ENCODE assay signal across 9 mouse cellular contexts in genomic region chr13:74192613-74193012, GRCm38 (mm10). TPM values are rescaled to one million over a fixed set of nuclear protein-coding genes. Genes with fewer than 3 reads are reported as not detected.
DNase-seq lines count a peak whose midpoint lies in the region; TF ChIP-seq lines count a peak whose summit lies in the region.
"Had no signal": no experiment of that assay in that cellular context is flagged by ENCODE, and none has a peak within 500 bp of the region (broad histone marks: within the 10 kb centered on the region; RNA-seq: fewer than 3 reads in every experiment).

No protein-coding gene starts in this region.

- no peaks in the 10 kb centered on the region for H3K27me3 ChIP-seq in kidney, adult 2 months (replicated peaks; ENCODE audit: control insufficient read depth, insufficient read depth, low read length)
- H3K27me3 ChIP-seq: hindbrain, embryonic 15.5 days; lung, embryonic 15.5 days had no signal

- peak; percentile 51 for TF ChIP-seq CTCF in kidney, adult 2 months (conservative IDR thresholded peaks at IDR 0.05; ENCODE audit: insufficient read depth, insufficient read length, low read depth, low read length)
- 0 out of 2 replicates have a peak, but pooled peaks have one; percentile 17 for TF ChIP-seq CTCF in embryonic fibroblast, embryonic 13.5 days (IDR thresholded peaks at IDR 0.05; ENCODE audit: borderline replicate concordance, insufficient read depth, low read length)

- peak; percentile 23 for DNase-seq in kidney, adult 2 months
- no peak for DNase-seq in kidney, adult 11 months
- DNase-seq in B cell, adult 2 months, result peak; percentile 6 to 7
- peak; percentile 57 for DNase-seq in ES-CJ7 (ENCODE audit: low read depth, low spot score)
- DNase-seq in urinary bladder, adult 2 months (ENCODE audit: low spot score), result no peak
- DNase-seq in ovary, postnatal 10 days (ENCODE audit: low spot score), result no peak

- TF ChIP-seq POLR2A in kidney, adult 2 months (IDR thresholded peaks at IDR 0.05; ENCODE audit: low read depth, low read length), result no peak
- TF ChIP-seq POLR2A in embryonic fibroblast, embryonic 13.5 days (IDR thresholded peaks at IDR 0.05; ENCODE audit: low read depth, low read length), result no peak

- H3K36me3 ChIP-seq in kidney, adult 2 months (ENCODE audit: control insufficient read depth, insufficient read depth, low read length), result peaks cover 10% of the 10 kb centered on the region

- H3K4me1 ChIP-seq in kidney, adult 2 months (ENCODE audit: control insufficient read depth, insufficient read depth, low read length), result no peaks in the 10 kb centered on the region
- H3K4me1 ChIP-seq in embryonic fibroblast, embryonic 13.5 days (ENCODE audit: control insufficient read depth, insufficient read depth, low read length), result no peaks in the 10 kb centered on the region
- H3K4me1 ChIP-seq: hindbrain, embryonic 15.5 days; lung, embryonic 15.5 days had no signal

- no peak overlapping the region for H3K4me3 ChIP-seq in kidney, adult 2 months (ENCODE audit: insufficient read depth, low read depth, low read length)
- H3K4me3 ChIP-seq in embryonic fibroblast, embryonic 13.5 days (ENCODE audit: insufficient read depth, low read length), result no peak overlapping the region
- H3K4me3 ChIP-seq: hindbrain, embryonic 15.5 days; lung, embryonic 15.5 days had no signal

- WGBS in kidney, adult 2 months, result 87% methylated on average over 6 of the region's 6 CpGs

- H3K27ac ChIP-seq in kidney, adult 2 months (ENCODE audit: insufficient read depth, low read depth, low read length), result no peak overlapping the region
- H3K27ac ChIP-seq in embryonic fibroblast, embryonic 13.5 days (ENCODE audit: insufficient read depth, low read length), result no peak overlapping the region
- H3K27ac ChIP-seq: hindbrain, embryonic 15.5 days; lung, embryonic 15.5 days had no signal

RNA-seq across cellular contexts. Expression of gene Exoc3, which starts 15.9 kb away (rescaled TPM):
- 48.0 and 56.4 TPM in 2 replicates for polyA plus RNA-seq in kidney, adult 2 months (2012; rRNA removed)
- 53.4 and 58.5 TPM in 2 replicates for polyA plus RNA-seq in embryonic fibroblast, embryonic 13.5 days (2011; ENCODE audit: insufficient read length, low read depth, missing spikeins)
- 37.3 and 37.5 TPM in 2 replicates for polyA plus RNA-seq in urinary bladder, adult 2 months (2012; rRNA removed)

Comparison
In these comparisons a context has a peak if more than half of its experiments do, and no peak if none do; other contexts are left out.
1. DNase-seq: peak in kidney, adult 2 months (single experiment), B cell, adult 2 months (2 of 2) and ES-CJ7 (single experiment); none in kidney, adult 11 months (single experiment), urinary bladder, adult 2 months (single experiment) and ovary, postnatal 10 days (single experiment).